In the genomic region with DNA sequence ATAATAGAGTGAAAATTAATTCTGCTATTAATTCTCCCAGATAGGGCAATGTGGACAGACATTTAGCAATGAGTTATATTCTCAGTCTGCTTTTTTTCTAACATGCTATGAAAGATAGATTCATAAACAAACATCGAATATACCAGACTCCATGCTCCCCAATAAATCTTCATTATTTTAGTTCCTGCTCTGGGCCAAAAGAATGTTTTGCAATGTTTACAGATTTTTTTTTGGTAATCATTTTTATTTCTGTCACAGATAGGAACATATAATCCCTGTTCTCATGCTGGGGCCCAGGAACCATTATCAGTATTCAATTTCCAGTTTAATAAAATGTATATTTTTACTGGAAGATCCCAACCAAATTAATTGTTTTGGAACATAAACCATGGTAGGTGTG, we compare ENCODE assay signal across 16 mouse cellular contexts.
"Had no signal": no experiment of that assay in that cellular context is flagged by ENCODE, and none has a peak within 500 bp of the region (broad histone marks: within the 10 kb centered on the region; RNA-seq: fewer than 3 reads in every experiment).

No protein-coding gene starts in this region.

- H3K4me3 ChIP-seq: midbrain, embryonic 10.5 days; midbrain, embryonic 12.5 days; myocyte; neural tube, embryonic 13.5 days; neural tube, embryonic 15.5 days; stomach, embryonic 15.5 days had no signal

- ATAC-seq: midbrain, embryonic 16.5 days had no signal

- H3K27me3 ChIP-seq: midbrain, embryonic 12.5 days; neural tube, embryonic 13.5 days; neural tube, embryonic 15.5 days; stomach, embryonic 15.5 days had no signal

- DNase-seq: lung, adult 18-20 months; lung, embryonic 14.5 days; lung, postnatal 10 days; lung, postnatal 4 days; midbrain, embryonic 14.5 days; right cerebral cortex, postnatal 14 days; thymus, adult 18-20 months; thymus, postnatal 14 days; thymus, postnatal 36 days had no signal

- H3K4me1 ChIP-seq: midbrain, embryonic 10.5 days; midbrain, embryonic 12.5 days; neural tube, embryonic 13.5 days; neural tube, embryonic 15.5 days had no signal

- H3K4me2 ChIP-seq: lung, embryonic 14.5 days; midbrain, embryonic 12.5 days; neural tube, embryonic 13.5 days; neural tube, embryonic 15.5 days; stomach, embryonic 15.5 days had no signal

- H3K36me3 ChIP-seq: midbrain, embryonic 10.5 days; midbrain, embryonic 12.5 days; neural tube, embryonic 13.5 days; neural tube, embryonic 15.5 days; stomach, embryonic 15.5 days had no signal

- H3K27ac ChIP-seq: midbrain, embryonic 10.5 days; midbrain, embryonic 12.5 days; neural tube, embryonic 13.5 days; neural tube, embryonic 15.5 days; stomach, embryonic 15.5 days had no signal

- H3K9ac ChIP-seq: lung, embryonic 14.5 days; midbrain, embryonic 12.5 days; neural tube, embryonic 13.5 days; neural tube, embryonic 15.5 days; stomach, embryonic 15.5 days had no signal

- H3K9me3 ChIP-seq: midbrain, embryonic 10.5 days; midbrain, embryonic 12.5 days; neural tube, embryonic 13.5 days; neural tube, embryonic 15.5 days; stomach, embryonic 15.5 days had no signal
